Mouse (Mus musculus) ES-Bruce4 (cell line): ENCODE measurements at regions not wholly inside any gene's neighbourhood (a gene's known extent, or its start where the extent isn't known, plus 50 kb on each side); places are given as distances from the start of the nearest gene placed in this dataset.

Experiments used
- CTCF ChIP-seq: IDR thresholded peaks from one replicate; pipeline ENCODE4 v1.8.1; 2011; ENCODE audit warnings: low read depth, low read length
- POLR2A ChIP-seq: IDR thresholded peaks from one replicate; pipeline ENCODE4 v1.8.1; 2011; ENCODE audit warnings: low read length; ENCODE audit not compliant: insufficient read depth

GRCm38 (mm10) chr7:110705311-110706000 is 62.5 kb upstream of the Ampd3 start:
- TF ChIP-seq CTCF, result no peak
- TF ChIP-seq POLR2A, result no peak
